30 mouse cellular contexts compared by ENCODE assay signal in the genomic region with DNA sequence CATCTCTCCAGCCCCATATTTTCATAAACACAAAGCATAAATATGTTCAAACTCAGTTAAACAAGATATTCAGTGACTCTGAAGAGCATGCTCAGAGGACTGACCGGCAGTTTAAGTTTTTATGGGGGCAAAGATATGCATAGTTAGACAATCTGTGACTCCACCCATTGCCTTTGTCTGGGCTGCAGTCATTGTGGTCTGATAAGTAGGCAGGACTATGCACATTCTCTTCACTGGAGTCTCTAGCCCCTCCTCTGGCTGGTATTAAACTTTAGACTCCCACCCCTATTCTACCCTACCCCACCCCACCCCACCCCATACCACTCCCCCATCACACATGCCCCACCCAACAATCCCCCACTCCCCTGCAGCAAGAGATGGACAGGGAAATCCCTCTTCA. TPM values are rescaled to one million over a fixed set of nuclear protein-coding genes. Genes with fewer than 3 reads are reported as not detected.
"Had no signal": no experiment of that assay in that cellular context is flagged by ENCODE, and none has a peak within 500 bp of the region (broad histone marks: within the 10 kb centered on the region; RNA-seq: fewer than 3 reads in every experiment).

No protein-coding gene starts in this region.

- H3K27me3 ChIP-seq: intestine, embryonic 15.5 days had no signal

- H3K4me1 ChIP-seq: intestine, embryonic 15.5 days had no signal

- H3K36me3 ChIP-seq: heart, embryonic 10.5 days; heart, embryonic 12.5 days; hindbrain, embryonic 10.5 days; hindbrain, embryonic 12.5 days; intestine, embryonic 15.5 days; limb, embryonic 13.5 days; limb, embryonic 15.5 days; liver, embryonic 12.5 days had no signal

- DNase-seq: gastrocnemius, postnatal 10 days; gastrocnemius, postnatal 25 days; heart, adult 18-20 months; heart, postnatal 10 days; heart, postnatal 4 days; kidney, adult 18-20 months; kidney, adult 8-10 months; kidney, postnatal 10 days; kidney, postnatal 25 days; kidney, postnatal 4 days; left cerebral cortex, postnatal 4 days had no signal

- H3K4me2 ChIP-seq: heart, embryonic 12.5 days; hindbrain, embryonic 12.5 days; hindbrain, embryonic 14.5 days; intestine, embryonic 15.5 days; limb, embryonic 13.5 days; limb, embryonic 15.5 days; liver, embryonic 12.5 days had no signal

- ATAC-seq: hindbrain, embryonic 16.5 days; inflammation-experienced regulatory T-cells, adult 6 months; intestine, embryonic 15.5 days; liver, embryonic 12.5 days had no signal

- H3K9ac ChIP-seq: heart, embryonic 12.5 days; hindbrain, embryonic 12.5 days; hindbrain, embryonic 14.5 days; intestine, embryonic 15.5 days; limb, embryonic 13.5 days; limb, embryonic 15.5 days; liver, embryonic 12.5 days; liver, embryonic 14.5 days had no signal

- H3K27ac ChIP-seq: heart, embryonic 10.5 days; hindbrain, embryonic 10.5 days; hindbrain, embryonic 12.5 days; hindbrain, embryonic 14.5 days; intestine, embryonic 15.5 days; layer of hippocampus, adult 2 months; limb, embryonic 13.5 days; limb, embryonic 15.5 days; liver, embryonic 12.5 days; liver, embryonic 14.5 days had no signal

- H3K9me3 ChIP-seq: heart, embryonic 10.5 days; heart, embryonic 12.5 days; hindbrain, embryonic 10.5 days; hindbrain, embryonic 12.5 days; intestine, embryonic 15.5 days; limb, embryonic 13.5 days; limb, embryonic 15.5 days; liver, embryonic 12.5 days had no signal

- H3K4me3 ChIP-seq: heart, embryonic 10.5 days; heart, embryonic 12.5 days; hindbrain, embryonic 10.5 days; hindbrain, embryonic 12.5 days; intestine, embryonic 15.5 days; layer of hippocampus, adult 2 months; limb, embryonic 13.5 days; limb, embryonic 15.5 days; liver, embryonic 12.5 days had no signal

RNA-seq across cellular contexts. Expression of gene Slco4c1, which starts 4.1 kb away (rescaled TPM):
- total RNA-seq: gastrocnemius, adult 18-20 months; heart, adult 8-10 months; heart, postnatal 10 days; heart, postnatal 25 days; heart, postnatal 4 days had no signal
- polyA plus RNA-seq: heart, embryonic 14.5 days; hindbrain, embryonic 10.5 days; limb, embryonic 11.5 days; limb, embryonic 13.5 days; limb, embryonic 15.5 days; liver, adult 2 months had no signal
